Mouse (Mus musculus) intestine, postnatal 0 days (tissue): ENCODE data around the gene Rag1. TPM values are rescaled to one million over a fixed set of nuclear protein-coding genes. Genes with fewer than 3 reads are reported as not detected.

Experiments used
- ATAC-seq: fragments of 200-750 bp; cut with Nextera tagmentation; 2 replicates; pipeline ENCODE4 v1.8.0; 2017; ENCODE audit warnings: mild to moderate bottlenecking, moderate TSS enrichment, moderate library complexity
- H3K27ac ChIP-seq: fragments of 300-500 bp; sonication (generic); 2 replicates; pipeline ENCODE4 v1.5.1; 2014; ENCODE audit warnings: mild to moderate bottlenecking, low read depth, low read length, moderate library complexity
- H3K27me3 ChIP-seq: fragments of 300-500 bp; sonication (generic); replicated peaks from 2 replicates; pipeline ENCODE4 v1.6.1; 2014; ENCODE audit warnings: low read length, mixed read lengths; ENCODE audit not compliant: control insufficient read depth, insufficient read depth
- H3K36me3 ChIP-seq: fragments of 300-500 bp; sonication (generic); 2 replicates; pipeline ENCODE4 v1.6.1; 2014; ENCODE audit warnings: mild to moderate bottlenecking, moderate library complexity; ENCODE audit not compliant: control insufficient read depth, insufficient read depth
- H3K4me1 ChIP-seq: fragments of 300-500 bp; sonication (generic); replicated peaks from 2 replicates; pipeline ENCODE4 v1.6.1; 2014; ENCODE audit warnings: antibody characterized with exemption, low read length, mixed read lengths; ENCODE audit not compliant: control insufficient read depth, insufficient read depth
- H3K4me2 ChIP-seq: fragments of 300-500 bp; sonication (generic); replicated peaks from 2 replicates; pipeline ENCODE4 v1.6.1; 2014; ENCODE audit warnings: low read depth, mild to moderate bottlenecking, moderate library complexity
- H3K4me3 ChIP-seq: fragments of 300-500 bp; sonication (generic); 2 replicates; pipeline ENCODE4 v1.5.1; 2014; ENCODE audit warnings: low read depth, low read length
- H3K9ac ChIP-seq: fragments of 300-500 bp; sonication (generic); 2 replicates; pipeline ENCODE4 v1.6.1; 2014; ENCODE audit warnings: mild to moderate bottlenecking, low read depth, low read length
- H3K9me3 ChIP-seq: fragments of 300-500 bp; sonication (generic); 2 replicates; pipeline ENCODE4 v1.6.1; 2016; ENCODE audit warnings: mixed run types; ENCODE audit not compliant: control insufficient read depth
- CTCF ChIP-seq: sonication (generic); IDR thresholded peaks from 2 replicates; pipeline ENCODE4 v1.5.1; 2016; ENCODE audit warnings: low read depth, mild to moderate bottlenecking, control low read depth, antibody characterized with exemption, moderate library complexity
- WGBS: fragments of 180-500 bp; shearing (Covaris S2); extraction: QIAGEN DNeasy Blood & Tissue Kit; methylation state at CpG from one replicate; pipeline ENCODE4 v1.1.7; 2014; 5-methylcytosine and 5-hydroxymethylcytosine counted together
- polyA plus RNA-seq: library from polyadenylated mRNA; unstranded; fragments of >200 nt; fragmentation: Nextera tagmentation; extraction: Ambion mirVana; gene quantifications from 2 replicates; pipeline ENCODE4 v1.2.1, GENCODE M21; 2015

The Rag1 gene
- polyA plus RNA-seq, 1 experiment from 2014 or later, result not detected

- no peak for TF ChIP-seq CTCF
- Histone ChIP-seq H3K4me3 (no peak overlapping the region), H3K9me3 (no peaks in the 10 kb centered on the region), H3K27ac (no peak overlapping the region), H3K4me1 (no peaks in the 10 kb centered on the region), H3K4me2 (no peak overlapping the region), H3K36me3 (no peaks in the 10 kb centered on the region), H3K9ac (no peak overlapping the region), H3K27me3 (no peaks in the 10 kb centered on the region)
- no peak for ATAC-seq
- WGBS, result 89% methylated on average over 5 of the region's 5 CpGs
Measured at GRCm38 (mm10) chr2:101594681-101595080, 54.6 kb downstream of the Rag1 start.

DNA sequence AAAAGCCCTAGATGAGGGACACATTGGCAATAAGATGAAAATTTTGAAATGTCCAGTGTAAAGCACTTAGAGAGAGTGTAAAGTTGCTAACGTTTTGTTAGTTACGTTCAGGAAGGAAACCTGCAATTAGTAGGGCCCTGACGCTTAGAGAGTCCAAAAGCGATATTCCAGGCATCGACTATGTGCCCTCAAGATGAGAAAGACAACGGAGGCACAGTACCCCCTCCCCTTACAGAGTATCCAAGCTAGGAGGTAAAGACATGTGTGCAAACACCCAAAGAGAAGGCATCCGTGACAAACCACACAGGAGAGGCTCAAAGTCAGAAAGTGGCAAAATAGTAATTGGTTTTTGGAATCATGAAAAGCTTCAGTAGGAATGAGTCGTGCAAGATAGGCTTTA, 56.4 kb downstream of the Rag1 start:
- 76% methylated on average over 8 of the region's 8 CpGs for WGBS
- Histone ChIP-seq H3K4me1 (no peaks in the 10 kb centered on the region), H3K9ac (no peak overlapping the region), H3K4me3 (no peak overlapping the region), H3K27me3 (no peaks in the 10 kb centered on the region), H3K27ac (no peak overlapping the region), H3K4me2 (no peak overlapping the region), H3K9me3 (no peaks in the 10 kb centered on the region), H3K36me3 (no peaks in the 10 kb centered on the region)
- no peak for ATAC-seq
- no peak for TF ChIP-seq CTCF

- Histone ChIP-seq H3K9me3 (no peaks in the 10 kb centered on the region), H3K4me1 (no peaks in the 10 kb centered on the region), H3K4me2 (no peak overlapping the region), H3K9ac (no peak overlapping the region), H3K27ac (no peak overlapping the region), H3K4me3 (no peak overlapping the region), H3K27me3 (no peaks in the 10 kb centered on the region), H3K36me3 (no peaks in the 10 kb centered on the region)
- ATAC-seq, result no peak
- no peak for TF ChIP-seq CTCF
- 48% methylated on average over 10 of the region's 10 CpGs for whole genome bisulfite sequencing
Measured at GRCm38 (mm10) chr2:101592023-101592841, 57.1 kb downstream of the Rag1 start.

DNA sequence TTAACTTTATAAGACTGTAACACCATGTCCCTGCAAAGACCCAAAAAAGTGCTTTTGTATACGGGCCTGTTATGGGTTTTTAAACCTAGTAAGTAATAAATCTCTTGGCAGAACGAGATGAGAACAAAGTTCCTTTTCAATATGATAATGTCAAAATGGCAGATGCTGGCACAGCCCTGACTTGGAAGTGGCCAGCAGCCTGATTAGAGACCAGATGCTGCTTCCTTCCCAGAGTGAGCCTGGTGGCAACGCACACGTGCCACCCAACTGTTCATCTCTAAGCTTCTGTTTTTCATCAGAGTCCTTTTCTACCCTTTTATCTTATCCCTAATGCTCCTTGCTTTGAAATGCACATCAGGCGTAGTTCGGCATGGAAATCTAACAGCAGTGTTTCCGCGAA, 57.9 kb downstream of the Rag1 start:
- WGBS, result 78% methylated on average over 8 of the region's 8 CpGs
- Histone ChIP-seq H3K4me1 (no peaks in the 10 kb centered on the region), H3K4me3 (no peak overlapping the region), H3K27me3 (no peaks in the 10 kb centered on the region), H3K36me3 (no peaks in the 10 kb centered on the region), H3K27ac (no peak overlapping the region), H3K4me2 (no peak overlapping the region), H3K9ac (no peak overlapping the region), H3K9me3 (no peaks in the 10 kb centered on the region)
- ATAC-seq, result no peak
- no peak for TF ChIP-seq CTCF

Other genes starting within 250 kb of the Rag1 start
- not detected in 2 replicates for gene Rag2, start 24.8 kb downstream of the Rag1 start, polyA plus RNA-seq
- gene B230118H07Rik, start within 50 bp of the Rag1 start, polyA plus RNA-seq, result 31.0 and 33.6 TPM in 2 replicates
- gene Traf6, start 28.9 kb upstream of the Rag1 start, polyA plus RNA-seq, result 4.9 and 5.5 TPM in 2 replicates
- gene Prr5l, start 233.5 kb upstream of the Rag1 start, polyA plus RNA-seq, result 36.4 and 41.8 TPM in 2 replicates
- 81.6 and 83.3 TPM in 2 replicates for gene Commd9, start 236.7 kb upstream of the Rag1 start, polyA plus RNA-seq